Mouse (Mus musculus) spleen, embryonic (tissue): ENCODE results near the gene Myg1.

Experiments
- CTCF ChIA-PET: fragments of 350-600 bp; sonication (Branson Sonifier 250); formaldehyde crosslinking; loops from one replicate; lab custom pipeline; 2022; lab: Charles Lee

The Myg1 gene

GRCm38 (mm10) chr15:102377163-102377543 lies 45.6 kb downstream of the Myg1 start:
- CTCF ChIA-PET = interaction anchor here (0.6 kb wide), 1 partner anchor 29 kb away, joined by 3 read pairs; the partner anchor contains the start of gene Sp1

- CTCF ChIA-PET = interaction anchor here (0.6 kb wide), 1 partner anchor 28 kb away, joined by 3 read pairs; the partner anchor contains the start of gene Sp1
These were observed 46.3 kb downstream of the Myg1 start for GRCm38 (mm10) chr15:102377810-102378262.

GRCm38 (mm10) chr15:102381575-102381974 lies 50.1 kb downstream of the Myg1 start:
- CTCF ChIA-PET = interaction anchor here (0.7 to 1.7 kb wide), 6 partner anchors 27 to 1918 kb away, joined by 3 to 12 read pairs (median 4); no protein-coding TSS in a partner anchor

- CTCF ChIA-PET = no interaction called here
These were observed 52.2 kb downstream of the Myg1 start for GRCm38 (mm10) chr15:102383671-102384070.

- CTCF ChIA-PET = no interaction called here
These were observed 55.1 kb downstream of the Myg1 start for GRCm38 (mm10) chr15:102386640-102387039.
